Mouse (Mus musculus) ES-Bruce4 (cell line): ENCODE data around the gene Abhd14a. TPM values are rescaled to one million over a fixed set of nuclear protein-coding genes. Genes with fewer than 3 reads are reported as not detected.

Experiments used
- H3K27ac ChIP-seq: 2 replicates; pipeline ENCODE4 v1.5.1; 2012; ENCODE audit warnings: low read length, inconsistent platforms; ENCODE audit not compliant: insufficient read depth
- H3K27me3 ChIP-seq: 2 replicates; pipeline ENCODE4 v1.6.1; 2012; ENCODE audit warnings: mild to moderate bottlenecking, low read length, inconsistent platforms; ENCODE audit not compliant: control insufficient read depth, poor library complexity, insufficient read depth, severe bottlenecking
- H3K36me3 ChIP-seq: 2 replicates; pipeline ENCODE4 v1.6.1; 2012; ENCODE audit warnings: inconsistent platforms, mild to moderate bottlenecking, low read length, moderate library complexity; ENCODE audit not compliant: control insufficient read depth, poor library complexity, insufficient read depth, severe bottlenecking
- H3K4me1 ChIP-seq: one replicate; pipeline ENCODE4 v1.8.1; 2011; ENCODE audit warnings: low read length; ENCODE audit not compliant: control insufficient read depth, insufficient read depth
- H3K4me3 ChIP-seq: 2 replicates; pipeline ENCODE4 v1.5.1; 2011; ENCODE audit warnings: low read depth, mild to moderate bottlenecking, low read length
- H3K9ac ChIP-seq: 2 replicates; pipeline ENCODE4 v1.6.1; 2012; ENCODE audit warnings: low read depth, mild to moderate bottlenecking, inconsistent platforms; ENCODE audit not compliant: poor library complexity, severe bottlenecking
- H3K9me3 ChIP-seq: replicated peaks from 2 replicates; pipeline ENCODE4 v1.6.1; 2012; ENCODE audit warnings: mild to moderate bottlenecking, low read length, inconsistent platforms; ENCODE audit not compliant: control insufficient read depth, poor library complexity, insufficient read depth, severe bottlenecking
- CTCF ChIP-seq: IDR thresholded peaks from one replicate; pipeline ENCODE4 v1.8.1; 2011; ENCODE audit warnings: low read depth, low read length
- EP300 ChIP-seq: IDR thresholded peaks from 2 replicates; pipeline ENCODE4 v1.6.1; 2011; ENCODE audit warnings: low read depth, low read length; ENCODE audit not compliant: insufficient read depth
- POLR2A ChIP-seq: IDR thresholded peaks from one replicate; pipeline ENCODE4 v1.8.1; 2011; ENCODE audit warnings: low read length; ENCODE audit not compliant: insufficient read depth
- polyA plus RNA-seq: library from polyadenylated mRNA; stranded (reverse); fragments of >200 nt; gene quantifications from 2 replicates; pipeline ENCODE4 v1.2.4, GENCODE M21; 2011; ENCODE audit warnings: low read depth; ENCODE audit not compliant: missing spikeins, insufficient read depth, insufficient read length

Gene Abhd14a
- polyA plus RNA-seq, 1 experiment, result 35.5 TPM

GRCm38 (mm10) chr9:106476002-106476923, 28.8 kb upstream of the Abhd14a start:
- Histone ChIP-seq H3K4me3 (peak overlapping the region; percentile 38), H3K9ac (peak overlapping the region; percentile 17), H3K36me3 (peaks cover 8% of the 10 kb centered on the region), H3K4me1 (peaks cover 2% of the 10 kb centered on the region), H3K27ac (peak overlapping the region; percentile 10; the same call in 1 of the 2 replicates), H3K9me3 (no peaks in the 10 kb centered on the region), H3K27me3 (no peaks in the 10 kb centered on the region)
- no peak for TF ChIP-seq POLR2A
- no peak for TF ChIP-seq CTCF
- TF ChIP-seq EP300, result no peak

DNA sequence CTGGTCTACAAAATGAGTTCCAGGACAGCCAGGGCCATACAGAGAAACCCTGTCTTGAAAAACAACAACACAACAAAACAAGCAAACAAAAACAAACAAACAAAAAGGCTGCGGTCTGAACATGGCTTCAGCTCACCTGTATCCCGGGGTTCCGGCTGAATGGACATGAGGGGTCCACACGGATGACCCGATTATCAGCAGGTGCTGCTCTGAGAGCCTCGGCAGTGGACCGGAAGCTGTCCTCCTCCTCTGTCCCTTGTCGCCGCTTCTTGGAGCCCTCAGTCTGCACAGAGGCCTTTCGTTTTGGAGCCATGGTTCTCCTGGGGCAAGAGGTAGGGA, 28.2 kb upstream of the Abhd14a start, which contains the start of gene Rrp9:
TSS of gene Rrp9 (plus strand) at position 301 of the 339 bp plus-strand sequence.
- Histone ChIP-seq H3K4me3 (peak within 1 kb of the TSS; percentile 38), H3K27ac (peak within 1 kb of the TSS; percentile 10; the same call in 1 of the 2 replicates), H3K9ac (peak within 1 kb of the TSS; percentile 17), H3K27me3 (no peaks in the 10 kb centered on the region), H3K4me1 (peaks cover 2% of the 10 kb centered on the region), H3K9me3 (no peaks in the 10 kb centered on the region), H3K36me3 (peaks cover 1% of the 10 kb centered on the region; the same call in 1 of the 2 replicates)
- TF ChIP-seq EP300 (no peak), POLR2A (no peak), CTCF (no peak)

DNA sequence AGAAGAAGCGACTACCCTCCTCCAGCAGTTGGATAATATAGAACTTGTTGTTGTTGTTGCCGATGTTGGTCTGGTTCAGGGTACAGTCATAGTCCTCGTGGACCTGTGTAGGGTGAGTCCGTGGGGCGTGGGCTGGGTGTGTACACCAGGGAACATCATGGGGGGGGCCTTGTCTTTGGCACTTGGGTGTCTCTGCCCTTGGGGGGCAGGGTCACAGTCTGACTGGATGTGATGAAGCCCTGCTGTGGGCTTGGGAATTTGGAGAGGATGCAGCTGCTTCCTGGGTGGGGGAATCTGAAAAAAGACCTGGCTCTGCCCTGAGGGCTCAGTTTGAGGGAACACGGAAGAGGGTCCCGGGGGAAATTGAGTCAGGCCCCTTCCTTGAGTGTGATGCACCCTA, 27.6 kb upstream of the Abhd14a start:
- Histone ChIP-seq H3K27me3 (no peaks in the 10 kb centered on the region), H3K9me3 (no peaks in the 10 kb centered on the region), H3K4me1 (peaks cover 2% of the 10 kb centered on the region), H3K9ac (peak overlapping the region; percentile 17; the same call in 1 of the 2 replicates), H3K4me3 (no peak overlapping the region), H3K36me3 (no peaks in the 10 kb centered on the region), H3K27ac (no peak overlapping the region)
- no peak for TF ChIP-seq EP300
- TF ChIP-seq CTCF, result no peak
- no peak for TF ChIP-seq POLR2A

DNA sequence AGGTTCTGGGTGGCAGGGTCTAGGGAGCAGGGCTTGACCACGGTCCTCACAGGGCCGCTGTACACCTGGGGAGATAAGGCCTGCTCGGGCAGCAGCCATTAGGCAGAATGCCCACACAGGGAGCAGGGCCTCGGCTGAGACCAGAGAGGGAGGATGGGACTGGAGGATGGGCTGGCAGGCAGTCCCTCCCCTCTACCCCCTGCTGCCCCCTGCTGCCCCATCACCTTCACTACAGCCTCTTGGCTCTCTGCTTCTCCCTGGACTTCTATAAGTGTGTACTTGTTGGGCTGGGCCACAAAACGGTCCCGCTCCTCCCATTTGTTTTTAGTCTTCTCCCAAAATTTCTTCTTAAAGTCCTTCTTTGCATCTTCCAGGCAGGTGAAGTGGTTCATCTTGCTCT, 27.0 kb upstream of the Abhd14a start:
- Histone ChIP-seq H3K4me3 (peak overlapping the region; percentile 32; the same call in 1 of the 2 replicates), H3K9me3 (no peaks in the 10 kb centered on the region), H3K36me3 (no peaks in the 10 kb centered on the region), H3K27me3 (no peaks in the 10 kb centered on the region), H3K4me1 (peaks cover 2% of the 10 kb centered on the region), H3K9ac (peak overlapping the region; percentile 17; the same call in 1 of the 2 replicates), H3K27ac (no peak overlapping the region)
- TF ChIP-seq POLR2A (no peak), EP300 (0 out of 2 replicates have a peak, but pooled peaks have one; percentile 14), CTCF (peak; percentile 86)

DNA sequence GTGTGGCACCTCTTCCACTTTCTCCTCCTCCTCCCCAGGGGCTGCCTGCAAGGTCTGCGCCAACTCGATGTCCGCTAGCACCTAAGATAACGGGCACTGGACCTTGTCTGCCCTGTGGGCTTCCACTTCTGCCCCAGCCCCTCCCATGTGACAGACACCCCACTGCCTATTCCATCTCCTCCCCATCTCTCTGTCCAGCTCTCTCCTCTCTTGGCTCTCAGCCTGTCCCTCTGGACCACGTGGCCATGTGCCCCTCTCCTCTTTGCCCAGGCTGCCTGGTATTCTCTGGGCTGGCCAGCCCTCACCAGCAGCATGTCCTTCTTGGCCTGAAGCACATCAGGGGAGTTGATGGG, 26.3 kb upstream of the Abhd14a start:
- H3K4me3 ChIP-seq, result no peak overlapping the region
- H3K9ac ChIP-seq, result no peak overlapping the region
- no peaks in the 10 kb centered on the region for H3K9me3 ChIP-seq
- H3K4me1 ChIP-seq, result peaks cover 2% of the 10 kb centered on the region
- no peaks in the 10 kb centered on the region for H3K36me3 ChIP-seq
- no peak for TF ChIP-seq EP300
- no peak for TF ChIP-seq CTCF
- no peak for TF ChIP-seq POLR2A
- no peak overlapping the region for H3K27ac ChIP-seq
- H3K27me3 ChIP-seq, result no peaks in the 10 kb centered on the region

DNA sequence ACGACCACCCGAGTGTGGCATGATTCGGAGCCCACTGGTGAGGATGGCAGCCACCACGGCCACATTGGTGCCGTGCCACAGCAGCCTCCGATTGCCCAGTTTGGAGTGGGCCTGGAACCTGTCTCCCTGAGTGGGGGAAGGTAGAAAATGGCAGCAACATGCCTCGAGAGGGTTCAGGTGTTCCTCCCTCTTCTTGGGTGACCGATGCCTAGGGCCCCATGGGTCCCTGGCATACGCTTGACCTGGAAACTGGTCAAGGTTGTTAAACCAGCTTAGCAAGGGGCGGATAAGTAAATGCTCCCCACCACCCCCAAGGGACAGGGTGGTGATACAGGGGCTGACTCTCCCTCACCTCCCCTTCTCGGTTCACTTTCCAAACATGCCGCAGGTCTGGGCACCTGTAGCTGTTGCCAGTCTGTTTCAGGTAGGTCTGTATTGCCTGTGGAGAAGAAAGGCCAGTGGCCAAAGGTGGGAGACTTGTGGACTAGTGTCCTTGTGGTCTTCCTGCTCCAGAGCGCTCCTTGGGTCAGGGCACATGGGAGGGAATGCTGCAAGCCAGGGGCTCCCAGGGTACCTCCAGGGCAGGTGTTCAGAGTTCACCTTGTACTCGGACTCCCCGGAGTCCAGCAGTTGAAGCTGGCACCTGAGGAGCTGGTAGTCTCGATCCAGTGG, 25.7 kb upstream of the Abhd14a start:
- no peak overlapping the region for H3K9ac ChIP-seq
- no peak overlapping the region for H3K4me3 ChIP-seq
- H3K4me1 ChIP-seq, result peaks cover 2% of the 10 kb centered on the region
- no peaks in the 10 kb centered on the region for H3K9me3 ChIP-seq
- no peaks in the 10 kb centered on the region for H3K27me3 ChIP-seq
- TF ChIP-seq POLR2A (no peak), CTCF (no peak), EP300 (no peak)
- no peaks in the 10 kb centered on the region for H3K36me3 ChIP-seq
- no peak overlapping the region for H3K27ac ChIP-seq
